1 mouse cellular context compared by ENCODE assay signal in genomic region chr10:70507880-70508279, GRCm38 (mm10).
TF ChIP-seq lines count a peak whose summit lies in the region.

No protein-coding gene starts in this region.

TF ChIP-seq in MEL, 35 proteins besides CTCF, POLR2A, EP300 and RAD21 (continued from another document):
- no peak for TF ChIP-seq KAT2A (conservative IDR thresholded peaks at IDR 0.05; ENCODE audit: low read depth, low read length)
- no peak for TF ChIP-seq POLR2AphosphoS2 (IDR thresholded peaks at IDR 0.05; ENCODE audit: low read length)
- TF ChIP-seq NRF1 (IDR thresholded peaks at IDR 0.05; ENCODE audit: insufficient read depth, low read depth, low read length, poor library complexity, severe bottlenecking) = no peak
